Mouse (Mus musculus) layer of hippocampus, adult 11-12 months (tissue): ENCODE data around the gene Fto.

Experiments used
- DNase-seq: peaks from one replicate; pipeline ENCODE4 v3.0.0; 2022; ENCODE audit warnings: low spot score

Fto gene

DNA sequence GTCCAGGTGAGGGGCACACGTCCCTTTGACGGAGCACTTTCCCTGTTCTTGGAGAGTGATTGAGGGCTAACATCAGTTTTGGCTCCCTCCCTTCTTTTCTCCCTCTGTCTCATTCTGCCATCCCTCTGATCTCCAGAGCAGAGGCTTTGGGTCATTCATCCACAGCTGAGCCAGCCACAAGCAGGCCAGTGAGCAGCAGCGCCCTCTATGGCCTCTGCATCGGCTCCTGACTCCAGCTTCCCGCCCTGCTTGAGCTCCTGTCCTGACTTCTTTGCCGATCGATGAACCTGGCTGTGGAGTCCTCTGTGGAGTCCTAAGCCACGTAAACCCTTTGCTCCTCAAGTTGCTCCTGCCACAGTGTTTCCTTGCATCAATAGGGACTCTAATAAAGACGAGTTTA lies 10.9 kb downstream of the Fto start:
- no peak for DNase-seq

DNA sequence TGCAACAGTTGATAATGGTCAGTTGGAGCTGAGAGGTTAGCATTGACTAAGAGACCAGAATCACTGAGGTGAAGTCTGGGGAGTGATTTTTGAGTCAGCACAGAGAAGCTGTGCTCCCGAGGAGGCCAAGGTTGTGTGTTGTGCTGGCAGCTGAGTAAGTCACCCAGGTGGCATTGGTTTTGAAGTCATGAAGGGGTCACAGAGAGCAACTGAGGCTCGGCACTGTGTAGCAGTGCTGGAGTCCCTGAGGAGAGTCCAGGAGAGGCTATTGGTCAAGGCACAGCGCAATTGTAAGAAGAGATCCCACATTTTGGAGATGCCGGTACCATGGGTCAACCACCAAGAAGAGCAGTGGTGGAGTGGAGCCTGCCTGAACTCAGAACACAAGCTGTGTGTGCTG lies 11.6 kb downstream of the Fto start:
- no peak for DNase-seq

DNA sequence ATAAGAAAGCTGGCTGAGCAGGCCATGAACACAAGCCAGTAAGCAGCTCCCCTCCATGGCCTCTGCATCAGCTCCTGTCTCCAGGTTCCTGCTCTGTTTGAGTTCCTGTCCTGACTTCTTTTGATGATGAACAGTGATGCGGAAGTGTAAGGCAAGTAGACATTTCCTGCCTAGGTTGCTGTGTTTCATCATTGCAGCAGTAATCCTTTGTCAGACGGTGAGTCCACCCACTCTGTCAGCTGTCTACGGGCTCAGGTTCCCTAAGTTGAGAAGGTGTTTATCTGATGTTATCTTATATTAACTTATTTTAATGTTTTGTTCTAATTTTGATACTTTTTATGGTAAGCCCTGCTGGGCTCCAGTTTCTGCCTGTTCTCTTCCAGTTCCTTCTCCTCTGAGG lies 12.7 kb downstream of the Fto start:
- DNase-seq, result no peak

DNA sequence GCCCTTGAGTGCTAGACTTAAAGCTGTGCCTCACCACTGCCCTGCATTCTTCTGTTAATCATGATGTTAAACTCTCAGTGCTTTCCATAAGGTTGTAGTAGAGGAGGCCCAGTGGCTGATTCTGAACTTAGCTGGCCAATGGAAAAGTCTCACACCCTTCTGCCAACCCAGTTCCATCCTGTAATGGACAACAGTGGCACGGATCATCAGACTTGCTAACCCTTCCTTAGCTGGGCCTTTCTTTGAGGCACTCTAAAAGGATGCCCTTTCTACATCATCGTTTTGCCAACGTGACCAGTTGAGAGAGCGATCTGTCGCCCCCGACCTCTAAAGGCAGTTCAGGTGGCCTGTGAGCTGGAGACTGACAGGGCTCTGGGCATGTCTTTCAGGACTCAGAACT lies 13.6 kb downstream of the Fto start:
- no peak for DNase-seq

DNA sequence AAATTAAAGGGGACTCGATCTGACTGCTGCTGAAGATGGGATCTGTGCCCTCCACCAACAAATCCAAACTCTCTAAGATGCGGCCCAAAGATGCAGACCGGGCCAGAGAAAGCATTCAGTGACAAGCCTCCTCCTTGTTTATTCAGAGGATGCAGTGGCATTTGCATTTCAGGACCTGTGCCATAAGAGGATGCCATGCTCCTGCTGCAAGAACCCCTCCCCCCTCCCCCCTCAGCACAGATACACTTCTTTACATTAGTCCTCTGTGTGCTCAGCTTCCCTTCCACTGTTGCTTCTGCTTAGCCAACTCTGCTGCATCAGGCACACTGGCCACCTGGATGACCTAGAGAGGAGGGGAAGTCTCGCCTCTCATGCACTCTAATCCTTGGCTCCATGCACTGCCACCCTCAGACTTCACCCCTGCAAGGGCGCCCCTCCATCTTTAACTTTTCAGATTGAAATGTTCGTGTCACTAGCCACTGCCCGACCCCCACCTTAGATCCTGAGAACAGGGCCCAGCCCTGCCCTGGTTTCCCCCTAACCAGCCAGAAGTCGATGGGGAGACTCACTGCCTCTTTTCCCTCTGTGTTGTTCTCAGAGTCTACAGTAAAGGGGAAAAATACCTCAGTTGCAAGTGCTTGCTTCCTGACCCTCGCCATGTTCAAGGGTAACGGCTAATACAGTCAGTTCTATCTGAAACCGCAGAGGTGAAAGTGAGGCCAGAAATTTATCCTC lies 14.3 kb downstream of the Fto start:
- no peak for DNase-seq

DNA sequence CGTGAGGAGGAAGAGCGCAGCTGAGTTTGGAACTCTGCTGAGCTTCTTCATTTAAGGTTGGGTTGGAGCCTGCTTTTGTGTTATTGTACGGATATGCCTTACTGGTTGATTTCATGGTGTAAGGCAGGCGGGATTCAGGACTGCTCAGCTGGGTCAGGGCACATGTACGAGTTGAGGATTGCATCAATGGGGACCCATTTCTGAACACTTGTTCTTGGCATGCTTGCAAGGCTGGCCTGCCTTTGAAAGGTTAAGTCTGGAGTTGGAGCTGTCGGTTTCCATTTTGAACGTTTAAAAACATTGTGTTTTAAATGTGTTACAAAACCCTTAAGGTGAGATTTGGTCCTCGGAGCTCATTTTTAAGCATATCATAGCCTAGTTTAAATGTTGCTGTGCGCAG lies 15.7 kb downstream of the Fto start:
- DNase-seq, result no peak

DNA sequence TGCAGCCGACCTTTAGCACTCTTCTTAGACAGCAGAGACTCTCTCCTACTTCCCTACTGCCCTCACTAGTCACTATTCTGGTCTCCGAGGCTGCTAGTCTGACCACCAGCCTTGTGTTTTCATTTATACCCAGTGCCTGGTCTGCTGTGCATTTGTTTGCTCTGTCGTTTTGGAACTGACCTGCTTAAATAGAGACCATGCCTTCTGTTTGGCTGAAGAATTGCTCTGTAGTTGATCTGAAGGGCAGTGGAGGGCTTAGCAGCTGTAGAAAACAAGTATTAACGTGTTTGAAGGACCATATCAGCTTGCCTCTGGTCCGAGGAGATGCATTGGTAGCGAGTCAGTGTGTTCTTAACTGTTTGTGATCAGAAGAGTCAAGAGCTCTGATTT lies 16.1 kb downstream of the Fto start:
- DNase-seq, result no peak

DNA sequence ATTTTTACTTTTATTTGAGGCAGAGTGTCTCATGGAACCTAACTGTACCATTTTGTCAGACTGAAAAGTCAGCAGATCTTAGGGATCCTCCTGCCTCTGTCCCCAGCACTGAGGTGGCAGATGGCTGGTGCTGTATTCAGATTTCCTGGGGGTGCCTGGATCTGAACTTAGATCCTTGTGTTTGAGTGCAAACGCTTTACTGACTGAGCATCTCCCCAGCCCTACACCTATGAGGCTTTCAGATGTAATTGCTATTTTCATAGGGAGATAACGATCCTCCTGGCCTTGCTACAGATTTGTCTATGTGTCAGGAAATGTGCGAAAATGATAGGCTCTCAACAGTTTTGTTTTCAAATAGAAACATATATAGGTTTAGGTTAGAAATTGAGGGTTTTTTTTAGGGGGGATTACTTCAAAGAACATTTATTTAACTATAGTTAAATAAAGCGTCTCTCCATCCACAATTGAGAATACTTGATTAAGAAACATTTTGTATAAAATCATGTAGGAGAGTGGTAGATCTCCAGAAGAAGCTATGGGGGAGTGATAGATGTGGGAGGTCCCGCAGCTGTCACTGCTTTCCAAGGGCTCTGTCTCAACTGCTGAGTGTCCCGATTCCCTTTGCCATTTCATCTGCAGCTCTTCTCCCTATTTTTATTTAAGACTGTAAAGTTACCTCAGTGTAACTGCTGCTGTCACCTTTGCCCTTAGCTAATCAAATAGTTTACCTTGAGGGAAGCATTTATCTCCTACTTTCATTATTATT lies 25.2 kb downstream of the Fto start:
- no peak for DNase-seq

DNA sequence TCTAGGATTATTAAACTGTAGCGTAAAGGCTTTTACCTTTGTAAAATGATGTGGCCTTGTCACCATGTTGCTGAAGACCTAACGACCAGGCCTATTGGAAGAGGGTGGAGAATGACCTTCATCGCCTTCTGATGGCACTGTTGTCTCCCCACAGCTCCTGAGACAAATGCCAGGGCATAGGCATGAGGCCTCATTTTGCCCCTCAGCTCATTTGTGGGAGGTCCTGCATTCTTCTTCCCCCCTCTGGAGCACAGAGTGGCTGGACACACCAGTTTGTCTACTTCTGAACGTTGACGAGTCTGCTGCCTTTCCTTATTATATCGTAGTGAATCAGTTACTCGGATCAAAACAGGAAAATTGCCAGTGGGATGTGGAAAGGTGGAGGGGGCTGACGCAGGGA lies 26.3 kb downstream of the Fto start:
- no peak for DNase-seq

DNA sequence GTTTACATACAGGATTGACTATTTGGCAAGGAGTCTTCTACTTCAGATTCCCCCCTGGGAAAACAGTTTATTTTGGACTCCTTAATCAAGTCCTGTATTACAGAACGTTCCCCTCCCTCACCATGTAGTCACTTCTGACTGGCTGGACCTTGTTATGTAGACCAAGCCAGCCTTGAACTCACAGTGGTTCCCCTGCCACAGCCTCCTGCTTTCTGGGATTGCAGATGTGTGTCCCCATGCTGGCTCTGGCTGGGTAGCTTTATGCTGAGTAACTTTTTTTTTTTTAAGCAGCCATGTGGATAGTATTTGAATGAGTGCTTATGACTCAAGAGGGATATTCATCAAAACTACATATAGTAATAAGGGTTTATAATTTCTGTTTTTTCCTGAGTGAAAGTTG lies 27.4 kb downstream of the Fto start:
- DNase-seq, result no peak

DNA sequence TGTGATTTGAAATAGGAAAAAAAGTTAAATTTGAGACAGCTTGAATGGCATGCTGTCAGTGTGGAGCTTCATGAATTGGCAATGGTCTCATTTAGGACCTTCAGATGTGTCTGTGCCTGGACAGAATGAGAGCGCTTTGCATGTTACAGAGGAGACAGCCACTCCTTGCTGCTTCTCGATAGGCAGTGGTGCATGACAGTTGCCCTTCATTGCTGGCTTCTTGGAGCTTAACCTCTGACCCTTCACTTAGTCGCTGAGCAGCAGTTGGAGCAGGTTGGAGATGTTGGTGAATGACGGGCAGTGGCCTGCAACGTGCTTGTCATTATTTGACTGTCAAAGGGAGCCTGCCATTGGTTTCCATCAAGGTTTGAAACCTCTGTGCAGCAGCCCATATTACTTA lies 28.9 kb downstream of the Fto start:
- DNase-seq, result no peak

DNA sequence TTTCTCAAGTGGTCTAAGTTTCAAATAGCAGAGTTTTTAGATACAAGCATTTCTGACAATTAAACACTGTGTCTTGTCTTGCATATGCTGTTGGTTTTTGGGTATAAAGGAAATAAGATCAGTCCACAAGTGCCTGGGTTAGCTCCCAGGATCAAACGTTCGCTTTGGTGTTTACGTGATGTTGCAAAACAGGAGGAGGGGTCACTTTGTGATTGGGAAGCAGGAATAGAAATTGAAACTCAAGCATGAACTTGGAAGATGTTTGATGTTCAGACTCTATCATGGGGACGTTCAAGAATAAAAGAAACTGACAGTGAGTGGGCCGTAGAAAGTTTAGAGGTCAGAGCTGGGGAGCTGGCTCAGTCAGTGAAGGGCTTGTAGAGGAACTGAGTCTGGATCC lies 29.5 kb downstream of the Fto start:
- no peak for DNase-seq

DNA sequence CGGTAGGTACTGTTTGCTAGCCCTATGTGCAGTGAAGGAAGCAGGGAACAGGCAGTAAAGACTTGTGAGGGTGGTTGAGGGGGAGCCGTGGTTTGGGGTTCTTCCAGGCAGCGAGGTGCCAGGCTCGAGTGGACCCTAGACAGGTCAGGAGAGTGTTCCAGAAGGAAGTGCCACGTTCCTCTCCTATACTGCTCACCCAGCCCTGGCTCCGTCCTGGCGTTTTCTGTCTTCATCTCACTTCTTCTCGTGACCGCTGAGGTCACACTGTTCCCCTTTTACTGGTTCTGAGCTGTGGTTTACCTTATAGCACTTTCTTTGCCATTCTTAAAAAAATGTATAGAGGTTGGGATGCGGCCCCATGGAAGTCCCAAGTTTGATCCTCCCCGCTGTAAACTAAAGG lies 31.3 kb downstream of the Fto start:
- DNase-seq, result no peak

DNA sequence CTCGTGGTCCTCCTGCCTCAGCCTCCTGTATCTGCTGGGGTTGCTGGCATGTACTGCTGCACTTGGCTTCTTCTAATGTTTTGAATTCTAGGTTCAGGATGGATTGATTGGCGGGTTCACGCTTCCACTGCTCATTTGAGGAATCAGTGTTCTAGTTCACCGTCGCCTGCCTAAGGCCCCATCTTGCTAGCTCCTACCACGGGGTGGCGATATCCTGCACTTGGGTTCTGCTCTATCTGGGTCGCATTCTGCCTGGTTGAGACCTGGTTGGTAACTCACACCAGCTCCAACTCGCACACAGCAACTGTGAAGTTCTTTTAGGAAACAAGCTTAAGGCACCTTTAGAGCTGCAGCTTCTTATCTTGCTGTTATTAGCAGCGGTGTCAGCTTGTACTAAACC lies 33.8 kb downstream of the Fto start:
- no peak for DNase-seq

DNA sequence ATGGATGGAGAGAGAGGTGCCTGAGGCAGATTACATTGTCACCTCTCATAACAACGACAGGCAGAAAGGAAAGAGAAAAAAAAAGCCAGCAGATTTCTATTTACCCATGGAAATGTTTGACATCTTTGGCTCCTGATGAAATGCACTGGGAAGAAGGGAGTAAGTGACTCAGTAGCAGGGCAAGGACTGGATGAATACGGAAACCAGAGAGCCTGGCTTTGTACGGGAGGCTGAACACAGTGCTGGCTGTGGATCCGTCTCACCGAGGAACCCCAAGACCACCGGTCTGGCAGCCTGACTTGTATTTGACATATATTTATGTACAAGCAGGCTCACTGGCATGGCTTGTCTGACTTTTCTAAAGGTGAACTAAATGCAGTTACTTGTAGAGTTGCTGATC lies 34.3 kb downstream of the Fto start:
- no peak for DNase-seq

DNA sequence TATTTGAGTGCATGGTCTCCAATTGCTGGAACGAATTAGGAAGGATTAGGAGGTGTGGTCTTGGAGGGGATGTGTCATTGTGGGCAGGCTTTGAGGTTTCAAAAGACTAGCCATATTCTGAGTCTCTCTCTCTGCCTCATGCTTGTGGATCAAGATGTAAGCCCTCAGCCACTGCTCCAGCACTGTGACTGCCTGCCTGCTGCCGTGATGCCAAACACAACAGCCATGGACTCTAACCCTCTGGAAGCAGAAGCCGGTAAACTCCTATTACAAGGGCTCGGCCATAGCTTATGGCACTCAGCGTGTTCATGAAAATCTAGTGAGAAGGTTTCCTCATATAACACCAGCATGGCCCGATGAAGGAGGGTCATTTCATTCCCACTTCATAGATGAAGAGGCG lies 36.5 kb downstream of the Fto start:
- DNase-seq, result no peak

DNA sequence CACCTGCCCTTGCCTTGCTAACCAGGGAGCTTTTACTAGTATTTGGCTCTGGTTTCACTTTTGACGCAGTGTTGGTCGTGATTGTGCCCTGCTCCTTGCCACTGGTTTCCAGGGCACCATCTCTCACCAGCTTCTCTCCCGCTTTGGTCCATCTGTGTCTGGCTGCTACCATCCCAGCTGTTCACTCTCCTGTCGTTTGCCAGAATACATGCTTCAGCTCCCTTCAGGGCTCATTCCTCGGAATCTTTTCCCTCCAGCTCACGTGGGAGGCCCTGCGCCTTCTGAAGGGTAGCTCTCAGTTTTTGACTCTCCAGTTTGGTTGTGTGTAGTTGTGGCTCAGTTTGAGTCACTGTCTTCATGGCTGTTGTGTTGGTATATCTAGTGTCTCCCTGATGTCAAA lies 37.3 kb downstream of the Fto start:
- no peak for DNase-seq

DNA sequence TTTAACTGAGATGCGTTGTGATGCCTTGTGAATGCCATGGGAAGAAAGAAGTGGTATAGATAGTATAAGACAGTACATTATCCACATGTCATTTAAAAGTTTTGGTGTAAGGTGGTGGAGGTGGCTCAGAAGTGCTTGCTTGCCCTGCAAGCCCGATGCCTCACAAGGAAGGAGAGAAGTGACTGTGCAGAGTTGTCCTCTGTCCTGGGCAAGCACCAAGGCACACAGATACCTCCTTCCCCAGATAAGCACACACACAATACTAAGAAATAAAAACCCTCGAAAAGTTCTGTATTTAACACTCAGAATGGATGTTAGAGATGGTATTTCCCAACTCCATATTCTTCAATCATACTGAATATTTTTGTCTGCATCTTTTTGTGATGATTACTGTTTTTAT lies 39.3 kb downstream of the Fto start:
- DNase-seq, result no peak

DNA sequence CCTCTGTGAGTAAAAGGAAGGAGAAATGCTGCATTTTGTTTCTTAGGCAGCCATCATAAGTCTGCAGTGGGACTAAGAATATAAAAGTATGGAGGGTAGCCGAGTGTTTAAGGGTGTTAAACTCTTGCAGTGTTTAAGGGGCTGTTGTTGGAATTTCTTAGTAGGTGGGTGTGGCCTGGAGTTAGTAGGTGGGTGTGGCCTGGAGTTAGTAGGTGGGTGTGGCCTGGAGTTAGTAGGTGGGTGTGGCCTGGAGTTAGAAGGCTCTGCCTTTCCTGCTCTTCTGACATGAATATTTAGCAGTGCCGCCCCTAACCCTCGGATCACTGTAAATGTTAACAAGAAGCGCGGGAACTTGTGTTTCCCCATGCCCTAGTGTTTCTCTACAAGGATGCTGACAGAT lies 39.7 kb downstream of the Fto start:
- DNase-seq, result no peak

DNA sequence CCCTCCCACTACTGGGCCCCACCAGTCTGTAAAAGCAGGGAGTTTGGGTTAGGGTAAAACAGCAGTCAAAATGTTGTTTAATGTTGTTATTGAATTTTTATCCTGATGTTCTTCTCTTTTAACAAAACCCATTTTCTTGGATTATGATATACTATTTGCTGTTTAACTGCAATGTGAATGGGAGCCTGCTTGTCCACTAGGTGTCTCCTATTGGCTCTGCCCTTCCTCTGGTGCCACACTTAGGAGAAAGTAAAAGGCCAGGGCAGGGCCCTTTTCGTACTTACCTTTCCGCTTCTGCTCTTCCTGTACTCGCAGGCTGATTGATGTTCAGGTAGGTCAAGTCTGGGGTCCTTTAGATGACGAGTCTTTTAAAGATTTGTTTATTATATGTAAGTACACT lies 40.6 kb downstream of the Fto start:
- DNase-seq, result no peak

DNA sequence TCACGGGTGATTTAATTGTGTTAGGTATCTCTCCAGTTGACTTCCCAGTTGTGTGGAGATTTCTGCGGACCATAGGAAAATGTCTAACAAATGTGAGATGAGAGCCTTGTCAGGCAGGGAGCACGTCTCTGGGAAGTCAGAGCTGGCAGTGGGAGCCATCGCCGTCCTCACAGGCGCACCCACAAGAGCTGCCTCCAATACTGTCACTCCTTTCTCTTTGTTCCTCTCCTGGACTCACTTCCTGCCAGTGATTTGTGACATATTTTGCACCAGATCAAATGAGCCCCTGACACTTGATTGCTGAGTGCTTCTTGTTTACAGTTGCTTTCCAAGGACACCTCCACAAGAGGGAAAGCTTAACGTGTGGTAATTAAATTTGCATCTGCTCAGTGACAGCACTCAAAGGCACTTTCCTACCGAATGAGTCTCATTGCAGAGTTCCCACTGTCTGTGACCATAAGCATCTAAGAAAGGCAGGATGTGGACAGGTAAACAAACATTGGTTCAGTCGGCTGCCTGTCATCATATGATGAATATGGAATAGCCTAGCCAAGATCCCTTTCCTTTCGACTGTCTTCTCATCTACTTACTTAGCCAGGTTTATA lies 42.1 kb downstream of the Fto start:
- no peak for DNase-seq

DNA sequence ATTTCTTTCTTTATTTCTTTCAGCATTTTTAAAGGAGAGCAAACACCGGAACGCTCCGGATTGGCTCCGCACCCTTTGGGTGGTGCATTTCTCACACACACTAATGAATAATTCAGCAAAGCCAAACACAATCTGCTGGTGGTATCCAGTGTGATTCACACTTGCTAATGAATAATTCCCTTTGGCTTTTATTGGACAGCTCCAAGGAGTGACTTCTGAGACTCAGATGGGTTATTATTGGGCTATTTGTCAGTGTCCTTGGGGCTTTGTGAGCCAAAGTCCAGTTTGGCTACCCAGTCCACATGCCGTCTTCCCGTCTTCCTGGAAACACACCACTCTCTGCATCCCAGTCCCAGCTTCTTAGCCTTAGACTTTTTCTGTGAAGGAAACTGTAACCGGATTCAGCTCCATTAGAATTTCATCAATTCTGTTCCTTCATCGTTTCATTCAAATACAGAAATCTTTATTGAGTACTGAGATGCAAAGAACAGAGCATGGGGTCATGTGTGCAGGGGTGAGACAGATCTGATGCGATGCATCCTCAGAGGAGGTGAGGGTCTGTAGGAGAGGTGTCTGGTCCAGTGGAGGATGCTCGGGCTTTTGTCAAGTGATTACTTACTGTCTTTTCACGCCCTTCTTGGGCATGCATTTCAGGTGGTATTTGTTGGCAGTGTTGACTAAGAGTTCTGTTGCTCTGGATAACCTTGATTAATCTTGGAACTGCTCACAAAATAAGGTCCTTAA lies 42.8 kb downstream of the Fto start:
- no peak for DNase-seq

DNA sequence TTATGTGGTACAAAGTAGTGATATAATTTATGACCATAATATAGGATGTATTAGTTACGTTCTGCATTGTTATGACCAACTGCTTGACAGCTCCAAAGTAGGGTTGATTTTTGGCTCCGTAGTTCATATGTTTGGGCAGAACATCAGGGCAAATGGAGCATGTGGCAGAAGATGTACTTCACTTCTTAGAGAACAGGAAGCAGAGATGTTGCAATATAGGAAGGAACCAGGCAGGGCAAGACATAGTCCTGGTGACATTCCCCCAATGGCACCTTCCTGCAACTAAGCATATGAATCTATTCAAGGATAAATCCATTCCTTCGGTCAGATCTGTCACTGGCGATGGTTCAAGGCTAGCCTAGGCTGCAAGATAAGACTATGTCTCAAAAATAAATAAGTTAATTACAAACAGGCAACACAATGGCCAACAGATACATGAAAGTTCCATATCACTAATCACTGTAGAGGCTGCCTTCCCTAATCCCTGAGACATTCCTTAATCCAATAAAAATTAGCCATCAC lies 44.2 kb downstream of the Fto start:
- DNase-seq, result no peak
